Comparison of ENCODE assay signal across 8 mouse cellular contexts in the genomic region with DNA sequence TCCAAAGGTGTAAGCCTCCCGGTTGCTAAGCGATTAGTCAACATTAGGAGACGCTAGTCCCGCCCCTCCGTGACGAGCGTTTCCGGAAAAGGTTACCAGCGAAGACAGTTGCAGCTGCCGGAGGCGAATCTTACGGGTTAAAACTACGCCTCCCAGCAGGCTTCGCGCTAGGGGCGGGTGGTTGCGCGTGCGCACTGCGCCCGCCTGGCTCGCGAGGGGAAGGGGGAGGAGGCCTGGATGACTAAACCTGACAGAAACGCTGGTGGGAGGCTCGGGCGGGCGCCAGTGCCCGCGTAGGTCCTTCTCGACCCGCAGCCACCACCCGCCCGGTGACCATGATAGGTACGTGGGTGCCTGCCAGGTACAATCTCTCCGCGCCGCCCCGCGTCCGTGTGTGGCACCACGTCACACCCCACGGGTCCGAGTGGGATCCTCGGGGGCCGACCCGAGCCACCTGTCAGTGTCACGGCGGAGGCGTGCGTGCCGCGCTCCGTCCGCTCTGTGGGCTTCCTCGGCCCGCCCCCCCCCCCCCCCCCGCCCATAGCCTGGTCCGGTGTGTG. TPM values are rescaled to one million over a fixed set of nuclear protein-coding genes. Genes with fewer than 3 reads are reported as not detected.
A peak's percentile ranks its signal among the peaks of the same experiment; 100 is the strongest.
DNase-seq lines count a peak whose midpoint lies in the region; ATAC-seq lines count a peak whose summit lies in the region.

A gene (minus strand): TSS at position 164 of the 560 bp plus-strand sequence.
A gene (plus strand): TSS at position 237 of the 560 bp plus-strand sequence.

- H3K4me2 ChIP-seq in hindbrain, embryonic 12.5 days (replicated peaks), result peak within 1 kb of the TSS; percentile 79

- peak within 1 kb of the TSS; percentile 65 for H3K4me3 ChIP-seq in hindbrain, embryonic 12.5 days

- DNase-seq in NIH3T3 (ENCODE audit: low read depth), result peak; percentile 98
- DNase-seq in cerebellum, postnatal 10 days, result peak; percentile 98 to 99
- DNase-seq in frontal cortex, postnatal 10 days (ENCODE audit: low spot score in 2 of 2), result peak; percentile 96 to 97
- DNase-seq in layer of hippocampus, postnatal 14 days (ENCODE audit: low spot score in 2 of 2), result peak; percentile 95 to 98
- DNase-seq in lung, postnatal 14 days, result peak; percentile 97
- DNase-seq in retina, adult 2 months (ENCODE audit: low read depth, low spot score), result peak; percentile 99
- DNase-seq in thymus, postnatal 36 days, result peak; percentile 95 to 97

- H3K27ac ChIP-seq in hindbrain, embryonic 12.5 days, result peak within 1 kb of the TSS; percentile 78

- H3K4me1 ChIP-seq in hindbrain, embryonic 12.5 days, result peaks cover 5% of the 10 kb centered on the region

- H3K27me3 ChIP-seq in hindbrain, embryonic 12.5 days, result no peaks in the 10 kb centered on the region

- H3K9ac ChIP-seq in hindbrain, embryonic 12.5 days, result peak within 1 kb of the TSS; percentile 71

- H3K9me3 ChIP-seq in hindbrain, embryonic 12.5 days (replicated peaks), result no peaks in the 10 kb centered on the region

- ATAC-seq in hindbrain, embryonic 12.5 days (ENCODE audit: low FRiP score), result peak; percentile 95

- under 1% methylated on average over 45 of the region's 58 CpGs for WGBS in hindbrain, embryonic 12.5 days

- H3K36me3 ChIP-seq in hindbrain, embryonic 12.5 days, result no peaks in the 10 kb centered on the region

RNA-seq across cellular contexts. Expression of the first gene that starts in this region (rescaled TPM):
- 9.3 and 11.1 TPM in 2 replicates for polyA plus RNA-seq in hindbrain, embryonic 12.5 days (2016; fragmentation: Nextera tagmentation; extraction: Ambion mirVana)
- total RNA-seq in layer of hippocampus, postnatal 14 days (2021), result 10 to 100 TPM; 19.4 to 20.8 TPM

RNA-seq across cellular contexts. Expression of the second gene that starts in this region (rescaled TPM):
- polyA plus RNA-seq in hindbrain, embryonic 12.5 days (2016; fragmentation: Nextera tagmentation; extraction: Ambion mirVana), result 2.2 and 2.4 TPM in 2 replicates
- 10 to 100 TPM; 14.6 to 20.3 TPM for total RNA-seq in layer of hippocampus, postnatal 14 days (2021)

Comparison
In these comparisons a context has a peak if more than half of its experiments do, and no peak if none do; other contexts are left out.
1. Peak in every context shown above with its lines: DNase-seq, ATAC-seq, H3K4me3 ChIP-seq and H3K27ac ChIP-seq.